Mouse (Mus musculus) stomach, embryonic 14.5 days (tissue): ENCODE results near the gene Trhr2. TPM values are rescaled to one million over a fixed set of nuclear protein-coding genes. Genes with fewer than 3 reads are reported as not detected.
A peak's percentile ranks its signal among the peaks of the same experiment; 100 is the strongest.

Source experiments
- ATAC-seq: fragments of 200-750 bp; cut with Nextera tagmentation; 2 replicates; pipeline ENCODE4 v1.8.0; 2017; ENCODE audit warnings: low read depth, moderate TSS enrichment; ENCODE audit not compliant: insufficient number of reproducible peaks, insufficient read depth, low FRiP score
- H3K27ac ChIP-seq: fragments of 300-500 bp; sonication (generic); 2 replicates; pipeline ENCODE4 v1.5.1; 2014; ENCODE audit warnings: mild to moderate bottlenecking, low read length, moderate library complexity, mixed read lengths
- H3K27me3 ChIP-seq: fragments of 300-500 bp; sonication (generic); 2 replicates; pipeline ENCODE4 v1.6.1; 2014; ENCODE audit warnings: low read length, control low read depth, mixed read lengths; ENCODE audit not compliant: control insufficient read depth, insufficient read depth
- H3K36me3 ChIP-seq: fragments of 300-500 bp; sonication (generic); 2 replicates; pipeline ENCODE4 v1.6.1; 2014; ENCODE audit warnings: mild to moderate bottlenecking, control low read depth, low read length, moderate library complexity, mixed read lengths; ENCODE audit not compliant: control insufficient read depth, insufficient read depth
- H3K4me1 ChIP-seq: fragments of 300-500 bp; sonication (generic); 2 replicates; pipeline ENCODE4 v1.6.1; 2014; ENCODE audit warnings: low read length, control low read depth, mixed read lengths; ENCODE audit not compliant: control insufficient read depth, insufficient read depth
- H3K4me2 ChIP-seq: fragments of 300-500 bp; sonication (generic); replicated peaks from 2 replicates; pipeline ENCODE4 v1.6.1; 2014; ENCODE audit warnings: low read depth, low read length, control low read depth
- H3K4me3 ChIP-seq: fragments of 300-500 bp; sonication (generic); 2 replicates; pipeline ENCODE4 v1.5.1; 2014; ENCODE audit warnings: low read depth, low read length, control low read depth
- H3K9ac ChIP-seq: fragments of 300-500 bp; sonication (generic); replicated peaks from 2 replicates; pipeline ENCODE4 v1.6.1; 2014; ENCODE audit warnings: low read depth, mild to moderate bottlenecking, control low read depth, low read length, moderate library complexity, mixed read lengths
- H3K9me3 ChIP-seq: fragments of 300-500 bp; sonication (generic); 2 replicates; pipeline ENCODE4 v1.6.1; 2016; ENCODE audit warnings: low read depth, low read length, control low read depth; ENCODE audit not compliant: control insufficient read depth
- WGBS: fragments of 180-500 bp; shearing (Covaris S2); extraction: QIAGEN DNeasy Blood & Tissue Kit; methylation state at CpG from one replicate; pipeline ENCODE4 v1.1.7; 2014; 5-methylcytosine and 5-hydroxymethylcytosine counted together
- polyA plus RNA-seq: library from polyadenylated mRNA; unstranded; fragments of >200 nt; fragmentation: Nextera tagmentation; extraction: Ambion mirVana; gene quantifications from 2 replicates; pipeline ENCODE4 v1.2.1, GENCODE M21; 2014

Gene Trhr2
- polyA plus RNA-seq, 1 experiment from 2014 or later: not detected

GRCm38 (mm10) chr8:122342362-122342761 is 18.2 kb downstream of the Trhr2 start:
- no peak overlapping the region for H3K27ac ChIP-seq
- no peaks in the 10 kb centered on the region for H3K9me3 ChIP-seq
- no peaks in the 10 kb centered on the region for H3K36me3 ChIP-seq
- H3K4me2 ChIP-seq: no peak overlapping the region; the same call in 1 of the 2 replicates
- WGBS: 19% methylated on average over 5 of the region's 5 CpGs
- ATAC-seq: no peak
- peaks cover 29% of the 10 kb centered on the region for H3K4me1 ChIP-seq
- H3K9ac ChIP-seq: no peak overlapping the region
- peaks cover 4% of the 10 kb centered on the region; the same call in 1 of the 2 replicates for H3K27me3 ChIP-seq
- H3K4me3 ChIP-seq: no peak overlapping the region

GRCm38 (mm10) chr8:122341790-122342189 is 18.8 kb downstream of the Trhr2 start:
- H3K27ac ChIP-seq: no peak overlapping the region
- H3K4me3 ChIP-seq: no peak overlapping the region
- ATAC-seq: no peak
- 78% methylated on average over 6 of the region's 6 CpGs for WGBS
- 0 out of 2 replicates have a peak, but pooled peaks cover under 1% of the 10 kb centered on the region for H3K36me3 ChIP-seq
- peaks cover 29% of the 10 kb centered on the region for H3K4me1 ChIP-seq
- H3K27me3 ChIP-seq: peaks cover 9% of the 10 kb centered on the region
- no peak overlapping the region for H3K9ac ChIP-seq
- no peak overlapping the region for H3K4me2 ChIP-seq
- no peaks in the 10 kb centered on the region for H3K9me3 ChIP-seq

GRCm38 (mm10) chr8:122340761-122341160 is 19.8 kb downstream of the Trhr2 start:
- no peak for ATAC-seq
- peaks cover 16% of the 10 kb centered on the region for H3K27me3 ChIP-seq
- WGBS: 83% methylated on average over 3 of the region's 3 CpGs

GRCm38 (mm10) chr8:122338852-122339251 is 21.7 kb downstream of the Trhr2 start:
- no peak for ATAC-seq

More at GRCm38 (mm10) chr8:122340761-122341160, 19.8 kb downstream of the Trhr2 start:
- Histone ChIP-seq H3K4me1 (peaks cover 37% of the 10 kb centered on the region), H3K9ac (no peak overlapping the region), H3K4me3 (no peak overlapping the region), H3K36me3 (0 out of 2 replicates have a peak, but pooled peaks cover 6% of the 10 kb centered on the region), H3K4me2 (no peak overlapping the region), H3K9me3 (no peaks in the 10 kb centered on the region), H3K27ac (no peak overlapping the region)

GRCm38 (mm10) chr8:122336251-122336910 is 24.2 kb downstream of the Trhr2 start:
- Histone ChIP-seq H3K27me3 (peaks cover 20% of the 10 kb centered on the region), H3K4me1 (peaks cover 12% of the 10 kb centered on the region; the same call in 1 of the 2 replicates), H3K36me3 (peaks cover 16% of the 10 kb centered on the region; the same call in 1 of the 2 replicates), H3K4me3 (peak overlapping the region; percentile 46), H3K27ac (no peak overlapping the region), H3K9ac (peak overlapping the region; percentile 21; the same call in 1 of the 2 replicates), H3K4me2 (peak overlapping the region; percentile 85), H3K9me3 (no peaks in the 10 kb centered on the region)
- peak; percentile 39 for ATAC-seq
- WGBS: 13% methylated on average over 73 of the region's 81 CpGs

More at GRCm38 (mm10) chr8:122338852-122339251, 21.7 kb downstream of the Trhr2 start:
- 58% methylated on average over 6 of the region's 6 CpGs for WGBS
- peaks cover 25% of the 10 kb centered on the region for H3K4me1 ChIP-seq
- H3K27ac ChIP-seq: no peak overlapping the region
- H3K4me3 ChIP-seq: no peak overlapping the region
- H3K36me3 ChIP-seq: peaks cover 16% of the 10 kb centered on the region; the same call in 1 of the 2 replicates
- no peak overlapping the region for H3K4me2 ChIP-seq
- H3K9ac ChIP-seq: no peak overlapping the region
- H3K27me3 ChIP-seq: peaks cover 20% of the 10 kb centered on the region
- H3K9me3 ChIP-seq: no peaks in the 10 kb centered on the region

- H3K4me2 ChIP-seq: peak overlapping the region; percentile 85
- 19% methylated on average over 57 of the region's 57 CpGs for WGBS
- peaks cover 18% of the 10 kb centered on the region for H3K4me1 ChIP-seq
- H3K27ac ChIP-seq: no peak overlapping the region
- H3K9me3 ChIP-seq: no peaks in the 10 kb centered on the region
- peak overlapping the region; percentile 46 for H3K4me3 ChIP-seq
- H3K9ac ChIP-seq: peak overlapping the region; percentile 21; the same call in 1 of the 2 replicates
- ATAC-seq: no peak
- peaks cover 20% of the 10 kb centered on the region for H3K27me3 ChIP-seq
- H3K36me3 ChIP-seq: peaks cover 16% of the 10 kb centered on the region; the same call in 1 of the 2 replicates
Measured at GRCm38 (mm10) chr8:122335638-122336250, 24.8 kb downstream of the Trhr2 start.

GRCm38 (mm10) chr8:122334791-122335490 is 25.6 kb downstream of the Trhr2 start:
- Histone ChIP-seq H3K9ac (no peak overlapping the region), H3K4me2 (no peak overlapping the region), H3K36me3 (peaks cover 16% of the 10 kb centered on the region; the same call in 1 of the 2 replicates), H3K27me3 (peaks cover 20% of the 10 kb centered on the region), H3K4me1 (peaks cover 25% of the 10 kb centered on the region), H3K4me3 (no peak overlapping the region), H3K9me3 (no peaks in the 10 kb centered on the region), H3K27ac (no peak overlapping the region)
- ATAC-seq: no peak
- 86% methylated on average over 13 of the region's 13 CpGs for WGBS

GRCm38 (mm10) chr8:122333531-122333930 is 27.0 kb downstream of the Trhr2 start:
- H3K4me2 ChIP-seq: no peak overlapping the region
- no peak overlapping the region for H3K4me3 ChIP-seq
- H3K36me3 ChIP-seq: peaks cover 16% of the 10 kb centered on the region; the same call in 1 of the 2 replicates
- H3K27me3 ChIP-seq: peaks cover 20% of the 10 kb centered on the region
- no peak overlapping the region for H3K9ac ChIP-seq
- ATAC-seq: no peak
- peaks cover 27% of the 10 kb centered on the region for H3K4me1 ChIP-seq
- no peak overlapping the region for H3K27ac ChIP-seq
- H3K9me3 ChIP-seq: no peaks in the 10 kb centered on the region
- 90% methylated on average over 7 of the region's 7 CpGs for WGBS
